Mouse (Mus musculus): ENCODE measurements at regions not wholly inside any gene's neighbourhood (a gene's known extent, or its start where the extent isn't known, plus 50 kb on each side); places are given as distances from the start of the nearest gene placed in this dataset.

- DNase-seq = no peak
These were observed 566.0 kb downstream of the Gm43517 start for GRCm38 (mm10) chr12:49950986-49951385.

- DNase-seq = peak; percentile 62
These were observed 566.8 kb downstream of the Gm43517 start for GRCm38 (mm10) chr12:49951821-49952220.

- no peak for DNase-seq
These were observed 583.1 kb downstream of the Gm43517 start for GRCm38 (mm10) chr12:49968072-49968471.

- DNase-seq = no peak
These were observed 584.6 kb downstream of the Gm43517 start for GRCm38 (mm10) chr12:49969546-49969945.

GRCm38 (mm10) chr12:49974591-49975323, 589.8 kb downstream of the Gm43517 start:
- DNase-seq = no peak

GRCm38 (mm10) chr12:49975553-49975952, 590.6 kb downstream of the Gm43517 start:
- DNase-seq = no peak

- no peak for DNase-seq
These were observed 607.6 kb downstream of the Gm43517 start for GRCm38 (mm10) chr12:49992501-49993079.

GRCm38 (mm10) chr12:50038808-50039374, 610.0 kb downstream of the Prkd1 start:
- no peak for DNase-seq

- DNase-seq = no peak
These were observed 587.6 kb downstream of the Prkd1 start for GRCm38 (mm10) chr12:50061286-50061685.

- no peak for DNase-seq
These were observed 582.5 kb downstream of the Prkd1 start for GRCm38 (mm10) chr12:50066394-50066793.

GRCm38 (mm10) chr12:50071797-50072196, 577.1 kb downstream of the Prkd1 start:
- no peak for DNase-seq

- no peak for DNase-seq
These were observed 576.5 kb downstream of the Prkd1 start for GRCm38 (mm10) chr12:50072359-50072758.

- DNase-seq = peak; percentile 61
These were observed 575.2 kb downstream of the Prkd1 start for GRCm38 (mm10) chr12:50073684-50074083.

GRCm38 (mm10) chr12:50081157-50081556, 567.7 kb downstream of the Prkd1 start:
- no peak for DNase-seq

- peak; percentile 29 for DNase-seq
These were observed 567.3 kb downstream of the Prkd1 start for GRCm38 (mm10) chr12:50081571-50081970.

GRCm38 (mm10) chr12:50084517-50084916, 564.4 kb downstream of the Prkd1 start:
- DNase-seq = no peak

- no peak for DNase-seq
These were observed 537.5 kb downstream of the Prkd1 start for GRCm38 (mm10) chr12:50111246-50112044.

- peak; percentile 66 for DNase-seq
These were observed 536.8 kb downstream of the Prkd1 start for GRCm38 (mm10) chr12:50112081-50112491.

GRCm38 (mm10) chr12:50115855-50116254, 533.0 kb downstream of the Prkd1 start:
- DNase-seq = no peak

- DNase-seq = no peak
These were observed 530.6 kb downstream of the Prkd1 start for GRCm38 (mm10) chr12:50118346-50118745.

- no peak for DNase-seq
These were observed 526.8 kb downstream of the Prkd1 start for GRCm38 (mm10) chr12:50122145-50122544.

GRCm38 (mm10) chr12:50122971-50123370, 525.9 kb downstream of the Prkd1 start:
- DNase-seq = no peak

GRCm38 (mm10) chr12:50158143-50158542, 490.8 kb downstream of the Prkd1 start:
- peak; percentile 27 for DNase-seq

Data from right cerebral cortex, postnatal 25 days (tissue).